Mouse (Mus musculus): ENCODE data around the gene Cdc7. TPM values are rescaled to one million over a fixed set of nuclear protein-coding genes. Genes with fewer than 3 reads are reported as not detected.

Gene Cdc7
- polyA plus RNA-seq, 1 experiment from 2014 or later: 45.1 TPM

GRCm38 (mm10) chr5:107030821-107031220 lies 66.7 kb downstream of the Cdc7 start:
- WGBS: 94% methylated on average over 10 of the region's 10 CpGs
- Histone ChIP-seq H3K36me3 (no peaks in the 10 kb centered on the region), H3K4me2 (replicated peaks) (no peak overlapping the region), H3K4me1 (no peaks in the 10 kb centered on the region), H3K27me3 (replicated peaks) (no peaks in the 10 kb centered on the region), H3K9ac (no peak overlapping the region), H3K27ac (no peak overlapping the region), H3K9me3 (no peaks in the 10 kb centered on the region), H3K4me3 (no peak overlapping the region)
- ATAC-seq (ENCODE audit: low FRiP score, low read depth): no peak

Other genes starting within 250 kb of the Cdc7 start
- gene Hfm1, start 38.0 kb upstream of the Cdc7 start, polyA plus RNA-seq (2016; fragmentation: Nextera tagmentation; extraction: Ambion mirVana): 5.6 and 5.8 TPM in 2 replicates

All from neural tube, embryonic 12.5 days (tissue).